Mouse (Mus musculus): ENCODE results near the gene Parvb.

Gene Parvb

GRCm38 (mm10) chr15:84324870-84325553 is 93.2 kb downstream of the Parvb start:
- DNase-seq (ENCODE audit: low read depth): no peak

GRCm38 (mm10) chr15:84325736-84326135 is 93.9 kb downstream of the Parvb start:
- no peak for DNase-seq (ENCODE audit: low read depth)

GRCm38 (mm10) chr15:84328870-84329269 is 97.0 kb downstream of the Parvb start:
- DNase-seq (ENCODE audit: low read depth): no peak

- no peak for DNase-seq (ENCODE audit: low read depth)
Measured at GRCm38 (mm10) chr15:84329940-84330339, 98.1 kb downstream of the Parvb start.

GRCm38 (mm10) chr15:84331066-84331612 is 99.3 kb downstream of the Parvb start:
- DNase-seq (ENCODE audit: low read depth): no peak

- no peak for DNase-seq (ENCODE audit: low read depth)
Measured at GRCm38 (mm10) chr15:84336281-84336817, 104.5 kb downstream of the Parvb start.

- DNase-seq (ENCODE audit: low read depth): no peak
Measured at GRCm38 (mm10) chr15:84337599-84337998, 105.8 kb downstream of the Parvb start.

- DNase-seq (ENCODE audit: low read depth): no peak
Measured at GRCm38 (mm10) chr15:84340926-84341325, 109.1 kb downstream of the Parvb start.

- DNase-seq (ENCODE audit: low read depth): no peak
Measured at GRCm38 (mm10) chr15:84348769-84349168, 116.9 kb downstream of the Parvb start.

- no peak for DNase-seq (ENCODE audit: low read depth)
Measured at GRCm38 (mm10) chr15:84349915-84350738, 118.3 kb downstream of the Parvb start.

GRCm38 (mm10) chr15:84351342-84351741 is 119.5 kb downstream of the Parvb start:
- DNase-seq (ENCODE audit: low read depth): no peak

GRCm38 (mm10) chr15:84351915-84352844 is 120.3 kb downstream of the Parvb start:
- DNase-seq (ENCODE audit: low read depth): no peak

- DNase-seq (ENCODE audit: low read depth): no peak
Measured at GRCm38 (mm10) chr15:84355081-84355480, 123.2 kb downstream of the Parvb start.

GRCm38 (mm10) chr15:84364746-84365145 is 132.9 kb downstream of the Parvb start:
- no peak for DNase-seq (ENCODE audit: low read depth)

Data from c-Kit-positive CD71-positive TER-119-negative erythroid progenitor cells, embryonic 14.5 days (primary cell).